Mouse (Mus musculus) G1E (cell line): ENCODE results near the gene Hoxb6.

ENCODE experiments used
- CTCF ChIP-seq: IDR thresholded peaks from 2 replicates; pipeline ENCODE4 v1.5.1; 2012; ENCODE audit warnings: low read depth, low read length, inconsistent platforms, mixed read lengths
- GATA1 ChIP-seq: IDR thresholded peaks from 2 replicates; pipeline ENCODE4 v1.6.1; 2012; ENCODE audit warnings: borderline replicate concordance, low read length, inconsistent platforms, mixed read lengths
- GATA2 ChIP-seq: IDR thresholded peaks from 2 replicates; pipeline ENCODE4 v1.6.1; 2012; ENCODE audit warnings: low read depth, low read length, inconsistent platforms, borderline replicate concordance
- POLR2AphosphoS5 ChIP-seq: IDR thresholded peaks from 2 replicates; pipeline ENCODE4 v1.6.1; 2012; ENCODE audit warnings: low read depth, low read length, inconsistent platforms; ENCODE audit not compliant: insufficient replicate concordance
- TAL1 ChIP-seq: conservative IDR thresholded peaks from 2 replicates; pipeline ENCODE4 v1.6.1; 2012; ENCODE audit warnings: low read depth, low read length, inconsistent platforms, mixed read lengths

- TF ChIP-seq POLR2AphosphoS5 (no peak), CTCF (peak; percentile 40), GATA1 (no peak), TAL1 (no peak), GATA2 (no peak)
Measured at GRCm38 (mm10) chr11:96278773-96279172, 13.5 kb upstream of the Hoxb6 start.
